Mouse (Mus musculus) heart, postnatal 0 days (tissue): ENCODE measurements around the gene Ccdc78.

Experiments used
- CTCF ChIP-seq: IDR thresholded peaks from 2 replicates; pipeline ENCODE4 v1.5.1; 2016; ENCODE audit warnings: antibody characterized with exemption, control low read depth, low read depth
- EP300 ChIP-seq: IDR thresholded peaks from 2 replicates; pipeline ENCODE4 v1.6.1; 2016; ENCODE audit warnings: antibody characterized with exemption, low read depth

- TF ChIP-seq CTCF (no peak), EP300 (no peak)
Observed at GRCm38 (mm10) chr17:25755627-25756377, 30.6 kb upstream of the Ccdc78 start.
